Mouse (Mus musculus): ENCODE data around the gene Nlrp4b.
"Not testable (repeated sequence)": the region's sequence is repeated elsewhere in the genome, so short reads cannot be mapped to it uniquely, and the experiment has no call there.

Nlrp4b gene

DNA sequence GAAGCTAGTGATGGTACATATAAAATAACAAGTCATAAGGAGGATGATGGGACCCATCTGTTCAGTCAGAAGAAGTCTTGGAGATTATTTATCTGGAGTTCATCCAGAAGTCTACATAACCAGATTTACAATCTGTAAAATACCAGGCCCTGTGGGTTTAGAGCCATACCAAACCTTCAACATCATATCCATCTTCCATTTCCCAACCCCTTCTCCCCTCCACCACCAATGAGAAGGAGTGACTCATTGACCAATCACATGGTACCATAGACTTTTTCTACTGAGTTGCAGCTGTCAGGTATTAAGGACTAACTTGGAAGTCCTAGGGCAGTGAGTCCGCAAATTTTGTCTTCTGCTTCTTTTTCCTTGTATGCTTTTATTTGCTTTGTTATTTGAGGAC, at the start of gene Nlrp4b:
TSS of gene Nlrp4b (plus strand) at position 301 of the 400 bp plus-strand sequence.
- no peak for DNase-seq (ENCODE audit: low spot score in 2 of 2)

DNA sequence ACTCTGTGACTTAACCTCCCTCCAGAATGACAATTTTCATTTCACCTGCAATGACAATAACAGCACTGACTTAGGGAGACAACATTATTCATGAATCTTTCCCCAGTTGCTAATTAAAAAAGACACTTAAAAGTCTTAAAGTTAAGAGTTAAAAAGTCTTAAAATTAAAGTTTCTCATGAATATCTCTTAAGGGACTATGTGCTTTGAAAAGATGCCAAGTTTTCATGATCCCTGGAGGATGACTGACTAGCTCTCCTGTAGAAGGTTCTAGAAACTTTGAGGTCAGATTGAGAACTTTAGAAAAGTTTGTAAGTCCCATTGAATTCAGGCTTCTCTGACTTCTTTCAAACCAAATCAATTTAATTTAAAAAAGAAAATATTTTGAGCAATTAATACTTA, 66.7 kb downstream of the Nlrp4b start, which contains the start of gene Vmn1r71:
TSS of gene Vmn1r71 (minus strand) at position 101 of the 400 bp plus-strand sequence.
- no peak for DNase-seq (ENCODE audit: low spot score in 2 of 2)

DNA sequence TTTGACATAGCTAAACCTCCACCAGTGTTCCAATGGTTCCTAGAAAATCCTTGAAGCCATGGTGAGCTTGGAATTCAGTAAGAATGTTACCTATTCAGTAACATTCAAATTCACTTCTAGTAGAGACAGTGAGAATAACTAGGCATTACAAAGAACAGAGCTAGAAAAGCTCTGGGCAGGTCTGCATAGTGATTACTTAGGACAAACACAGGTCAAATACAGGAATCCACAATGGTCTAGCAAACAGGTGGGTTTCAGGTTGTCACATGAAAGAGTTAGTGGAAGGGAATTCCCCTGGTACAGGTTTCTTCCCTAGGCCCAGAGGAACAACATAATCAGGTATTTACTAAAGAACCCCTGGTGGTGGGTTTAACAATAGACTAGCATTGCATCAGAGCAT, 70.0 kb downstream of the Nlrp4b start:
- DNase-seq (ENCODE audit: low spot score in 2 of 2) = not testable (repeated sequence)

Measured in right cerebral cortex, postnatal 10 days (tissue).